Mouse (Mus musculus): ENCODE results near the gene Clec2g. TPM values are rescaled to one million over a fixed set of nuclear protein-coding genes. Genes with fewer than 3 reads are reported as not detected.
"Not testable (repeated sequence)": the region's sequence is repeated elsewhere in the genome, so short reads cannot be mapped to it uniquely, and the experiment has no call there.

Gene Clec2g
- polyA plus RNA-seq, 1 experiment from 2014 or later: not detected

DNA sequence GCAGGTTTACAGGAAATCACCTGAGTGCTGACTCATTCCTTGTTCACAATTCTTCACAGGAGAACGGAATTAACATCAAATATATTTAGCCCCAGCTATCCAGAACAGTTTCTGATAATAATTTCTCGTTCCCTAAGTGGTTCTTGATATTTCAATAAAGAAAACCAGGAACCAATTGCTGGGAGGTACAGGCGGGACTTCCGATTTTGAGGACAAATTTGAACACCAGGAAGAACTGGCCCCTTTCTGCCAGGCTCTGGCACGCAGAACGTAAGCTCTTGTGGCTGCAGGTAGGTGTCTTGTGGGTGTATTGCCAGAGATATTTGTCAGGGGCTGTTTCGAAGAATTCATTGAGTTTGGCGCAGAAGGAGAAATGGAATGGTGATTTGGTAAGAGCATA is 74.4 kb downstream of the Clec2g start:
- Histone ChIP-seq H3K4me1 (no peaks in the 10 kb centered on the region), H3K9ac (replicated peaks) (no peak overlapping the region), H3K27ac (replicated peaks) (no peak overlapping the region), H3K36me3 (no peaks in the 10 kb centered on the region), H3K9me3 (no peaks in the 10 kb centered on the region), H3K4me3 (no peak overlapping the region), H3K27me3 (no peaks in the 10 kb centered on the region), H3K4me2 (replicated peaks) (no peak overlapping the region)
- 86% methylated on average over 8 of the region's 8 CpGs for WGBS
- no peak for ATAC-seq (ENCODE audit: low FRiP score, low read depth)

DNA sequence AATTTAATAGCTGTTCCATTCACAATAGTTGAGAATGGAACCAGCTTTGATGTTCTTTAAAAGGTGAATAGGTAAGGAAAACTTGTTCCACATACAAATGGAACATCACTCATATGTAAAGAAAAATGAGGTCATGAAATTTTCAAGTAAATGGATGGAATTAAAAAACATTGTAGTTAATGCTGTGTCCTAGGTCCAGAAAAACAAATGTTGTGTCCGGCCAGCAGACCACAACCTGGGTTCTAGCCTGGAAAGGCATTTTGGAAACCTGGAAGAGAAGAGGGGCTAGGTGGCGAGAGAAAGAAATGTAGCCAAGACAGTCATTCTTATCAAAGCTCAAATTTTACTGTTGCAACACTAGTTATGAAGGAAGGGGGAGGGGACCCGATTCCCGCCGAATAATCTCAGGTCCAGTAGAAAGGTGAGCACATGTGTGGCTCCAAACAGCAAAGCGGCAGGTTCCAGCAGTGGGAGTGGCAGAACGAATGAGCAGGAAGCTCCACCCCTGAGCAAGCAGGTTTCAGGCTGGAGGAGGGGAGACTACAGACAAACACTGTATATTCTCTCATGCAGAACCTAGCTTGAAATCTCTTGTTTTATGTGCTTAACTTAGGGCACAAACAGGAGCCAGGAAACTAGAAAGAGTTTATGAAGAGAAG is 75.8 kb downstream of the Clec2g start:
- H3K36me3 ChIP-seq; H3K4me2 ChIP-seq (replicated peaks); H3K4me3 ChIP-seq; ATAC-seq (ENCODE audit: low FRiP score, low read depth); H3K9ac ChIP-seq (replicated peaks); H3K9me3 ChIP-seq; H3K27me3 ChIP-seq; H3K4me1 ChIP-seq; H3K27ac ChIP-seq (replicated peaks): not testable (repeated sequence)
- WGBS: 89% methylated on average over 7 of the region's 7 CpGs

DNA sequence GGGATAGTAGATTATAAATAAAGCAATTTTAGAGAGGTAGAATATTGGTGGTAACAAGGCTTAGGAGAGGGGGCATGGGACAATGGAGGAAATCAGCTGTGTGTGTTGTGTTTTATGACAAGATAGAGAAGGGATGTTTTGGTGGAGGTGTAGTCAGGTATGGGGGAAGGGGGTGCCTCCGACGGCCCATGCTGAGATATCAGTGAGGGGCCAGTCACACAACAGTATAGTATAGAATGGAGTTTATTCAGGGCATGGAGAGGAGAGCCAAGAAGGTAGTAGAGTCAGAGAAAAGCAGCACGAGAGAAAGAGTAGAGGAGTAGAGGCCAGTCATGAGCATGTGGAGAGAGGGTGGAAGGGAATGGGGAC is 76.3 kb downstream of the Clec2g start:
- 84% methylated on average over 3 of the region's 3 CpGs for WGBS
- no peaks in the 10 kb centered on the region for H3K4me1 ChIP-seq
- no peaks in the 10 kb centered on the region for H3K27me3 ChIP-seq
- no peak overlapping the region for H3K4me3 ChIP-seq
- no peak overlapping the region for H3K9ac ChIP-seq (replicated peaks)
- H3K9me3 ChIP-seq: no peaks in the 10 kb centered on the region
- H3K36me3 ChIP-seq: no peaks in the 10 kb centered on the region
- H3K4me2 ChIP-seq (replicated peaks): no peak overlapping the region
- H3K27ac ChIP-seq (replicated peaks): no peak overlapping the region
- no peak for ATAC-seq (ENCODE audit: low FRiP score, low read depth)

DNA sequence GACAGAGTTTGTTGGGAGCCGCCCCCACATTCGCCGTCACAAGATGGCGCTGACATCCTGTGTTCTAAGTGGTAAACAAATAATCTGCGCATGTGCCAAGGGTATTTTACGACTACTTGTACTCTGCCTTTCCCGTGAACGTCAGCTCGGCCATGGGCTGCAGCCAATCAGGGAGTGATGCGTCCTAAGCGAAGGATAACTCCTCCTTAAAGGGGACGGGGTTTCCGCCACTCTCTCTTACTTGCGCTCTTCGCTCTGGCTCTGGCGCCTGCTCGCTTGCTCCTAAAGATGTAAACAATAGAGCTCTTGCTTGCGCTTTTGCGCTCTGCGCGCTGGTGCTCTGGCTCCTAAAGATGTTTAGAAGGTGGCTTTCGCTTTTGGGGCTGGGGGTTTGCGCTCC is 77.8 kb downstream of the Clec2g start:
- not testable (repeated sequence) for H3K9ac ChIP-seq (replicated peaks); H3K4me2 ChIP-seq (replicated peaks); H3K36me3 ChIP-seq; H3K4me3 ChIP-seq; H3K9me3 ChIP-seq; ATAC-seq (ENCODE audit: low FRiP score, low read depth); H3K27me3 ChIP-seq; H3K4me1 ChIP-seq; H3K27ac ChIP-seq (replicated peaks)
- 97% methylated on average over 20 of the region's 23 CpGs for WGBS

DNA sequence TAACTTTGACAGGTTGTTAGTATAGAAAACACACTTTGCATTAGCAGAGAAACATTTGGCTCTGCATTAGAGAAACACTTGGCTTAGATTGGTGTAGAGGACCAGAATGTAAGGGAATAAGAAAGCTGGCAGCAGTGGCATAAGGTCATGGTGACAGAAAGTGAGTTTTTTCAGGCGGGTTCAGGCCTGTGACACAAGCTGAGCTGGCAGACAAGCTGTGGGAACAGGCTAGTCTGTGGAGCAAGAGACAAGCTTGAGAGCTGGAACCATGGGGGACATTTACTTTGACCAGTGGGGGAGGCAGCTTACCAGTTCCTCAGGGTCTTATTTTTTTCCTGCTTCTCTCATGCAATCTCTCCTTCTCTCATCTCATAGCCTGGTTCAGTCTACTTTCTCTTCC is 78.8 kb downstream of the Clec2g start:
- Histone ChIP-seq H3K9ac (replicated peaks) (no peak overlapping the region), H3K27ac (replicated peaks) (no peak overlapping the region), H3K27me3 (no peaks in the 10 kb centered on the region), H3K4me2 (replicated peaks) (no peak overlapping the region), H3K4me1 (no peaks in the 10 kb centered on the region), H3K4me3 (no peak overlapping the region), H3K36me3 (no peaks in the 10 kb centered on the region), H3K9me3 (no peaks in the 10 kb centered on the region)
- 47% methylated on average over 1 of the region's 1 CpGs for WGBS
- ATAC-seq (ENCODE audit: low FRiP score, low read depth): no peak

DNA sequence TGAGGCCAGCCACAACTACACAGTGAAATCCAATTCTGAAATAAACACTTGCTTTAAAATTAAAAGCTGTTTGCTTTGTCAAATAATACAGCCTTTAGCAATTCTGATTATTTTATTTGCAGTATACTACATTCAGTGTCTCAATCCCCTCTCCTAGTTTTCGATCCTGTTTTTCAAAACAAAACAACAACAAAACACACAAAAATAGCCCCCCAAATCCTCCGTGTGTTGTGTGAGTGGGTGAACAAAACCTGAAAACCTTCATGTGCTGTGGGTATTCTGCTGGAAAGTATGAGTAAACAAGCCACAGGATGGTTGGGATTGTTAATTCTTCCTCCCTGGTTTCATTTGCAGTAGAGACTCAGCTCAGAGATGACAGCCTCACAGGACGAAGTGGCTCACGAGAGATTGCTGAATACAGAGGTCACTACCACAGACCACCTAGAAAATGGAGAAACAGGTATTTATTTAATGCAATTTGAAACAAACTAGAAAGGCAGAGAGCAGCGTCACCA is 79.6 kb downstream of the Clec2g start:
- H3K4me2 ChIP-seq (replicated peaks): no peak overlapping the region
- no peaks in the 10 kb centered on the region for H3K27me3 ChIP-seq
- H3K9me3 ChIP-seq: no peaks in the 10 kb centered on the region
- no peaks in the 10 kb centered on the region for H3K4me1 ChIP-seq
- no peak overlapping the region for H3K4me3 ChIP-seq
- no peak overlapping the region for H3K27ac ChIP-seq (replicated peaks)
- ATAC-seq (ENCODE audit: low FRiP score, low read depth): no peak
- no peak overlapping the region for H3K9ac ChIP-seq (replicated peaks)
- 80% methylated on average over 5 of the region's 5 CpGs for WGBS
- H3K36me3 ChIP-seq: no peaks in the 10 kb centered on the region

DNA sequence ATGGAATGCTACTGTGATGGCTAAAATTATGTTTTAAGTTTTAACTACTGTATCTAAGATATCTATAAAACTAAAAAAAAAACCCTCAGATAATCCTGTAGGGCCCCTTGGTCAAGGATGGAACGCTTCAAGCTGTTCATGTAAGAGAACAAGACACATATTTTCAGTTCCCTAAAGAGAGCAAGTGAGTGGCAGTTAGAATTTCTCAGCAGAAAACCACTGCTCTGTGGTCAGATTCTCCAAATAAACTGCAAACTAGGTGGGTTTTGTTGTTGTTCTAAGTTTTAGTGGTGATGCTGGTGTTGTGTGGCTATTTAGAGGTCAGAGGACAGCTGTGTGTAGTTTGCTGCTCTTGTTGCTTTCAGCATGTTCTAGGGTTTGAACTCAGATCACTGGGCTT is 80.2 kb downstream of the Clec2g start:
- H3K27ac ChIP-seq (replicated peaks): no peak overlapping the region
- ATAC-seq (ENCODE audit: low FRiP score, low read depth): no peak
- no peaks in the 10 kb centered on the region for H3K4me1 ChIP-seq
- H3K9me3 ChIP-seq: no peaks in the 10 kb centered on the region
- H3K9ac ChIP-seq (replicated peaks): no peak overlapping the region
- no peak overlapping the region for H3K4me3 ChIP-seq
- H3K27me3 ChIP-seq: no peaks in the 10 kb centered on the region
- no peak overlapping the region for H3K4me2 ChIP-seq (replicated peaks)
- no peaks in the 10 kb centered on the region for H3K36me3 ChIP-seq
- WGBS: 85% methylated on average over 1 of the region's 1 CpGs

DNA sequence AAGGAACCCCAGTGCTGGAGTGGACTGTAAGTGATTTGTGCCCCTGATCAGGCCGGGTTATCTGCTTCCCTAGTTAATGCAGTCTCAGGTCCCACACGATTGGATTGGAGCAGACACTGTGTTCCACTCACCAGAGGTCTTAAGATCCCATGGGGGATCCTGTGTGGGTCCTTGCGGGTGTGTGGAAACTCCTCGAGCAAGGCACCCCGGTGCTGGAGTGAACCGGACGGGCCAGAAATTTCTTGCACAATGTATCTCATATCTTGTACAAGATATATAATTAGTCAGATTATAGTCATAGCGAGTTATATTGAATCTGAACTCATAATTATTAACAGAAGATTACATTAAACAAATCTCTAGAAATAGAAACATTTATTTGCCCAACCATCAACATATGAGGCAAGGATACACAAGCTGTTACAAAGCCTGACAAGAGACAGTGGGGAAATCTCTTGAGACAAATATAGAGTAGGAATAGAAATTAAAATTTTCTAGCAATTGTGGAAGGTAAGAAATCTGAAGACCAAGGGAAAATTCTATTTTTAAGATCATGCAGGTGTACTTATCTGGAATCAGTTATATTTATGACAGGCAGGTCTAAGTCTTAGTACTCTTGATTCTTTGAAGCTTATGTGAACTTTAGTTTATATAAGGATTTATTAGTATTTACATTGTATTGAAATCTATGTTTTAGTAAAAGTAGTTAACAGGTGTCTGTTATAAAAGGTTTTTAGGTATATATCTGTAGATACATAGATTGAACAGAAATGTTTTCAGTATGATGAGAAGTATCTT is 93.5 kb downstream of the Clec2g start:
- Histone ChIP-seq H3K4me1 (no peaks in the 10 kb centered on the region), H3K36me3 (no peaks in the 10 kb centered on the region), H3K9me3 (no peaks in the 10 kb centered on the region), H3K9ac (replicated peaks) (no peak overlapping the region), H3K4me3 (no peak overlapping the region), H3K27me3 (no peaks in the 10 kb centered on the region), H3K27ac (replicated peaks) (no peak overlapping the region), H3K4me2 (replicated peaks) (no peak overlapping the region)
- ATAC-seq (ENCODE audit: low FRiP score, low read depth): no peak
- WGBS: 91% methylated on average over 8 of the region's 8 CpGs

DNA sequence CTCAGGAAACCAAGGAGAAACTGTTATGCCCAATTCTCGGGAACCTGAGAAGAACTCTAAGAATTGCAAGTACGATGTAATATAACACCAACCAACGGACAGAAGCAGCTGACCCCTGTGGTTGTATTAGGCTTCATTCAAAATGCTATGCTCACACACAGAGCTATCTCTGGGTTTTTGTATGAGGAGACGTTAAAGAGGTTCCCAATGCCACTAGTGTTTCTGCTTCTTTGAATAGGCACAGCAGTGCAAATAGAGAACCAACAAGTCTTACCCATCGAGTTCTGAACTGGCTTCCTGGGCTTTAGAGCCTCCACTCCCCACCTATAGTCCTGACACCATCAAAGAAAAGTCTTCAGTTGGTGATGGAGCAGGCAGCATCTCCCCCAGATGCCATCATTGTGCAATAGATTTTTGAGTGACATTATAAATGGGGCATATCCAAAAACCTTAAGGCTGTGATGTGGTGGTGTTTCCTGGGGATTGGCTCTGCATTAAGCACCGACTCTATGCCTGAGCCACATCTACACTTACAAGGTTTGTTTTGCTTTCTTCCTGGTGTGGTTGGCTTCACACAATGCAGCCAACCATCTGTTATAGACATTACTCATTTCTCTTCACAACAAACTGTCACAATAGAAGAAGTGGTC is 96.1 kb downstream of the Clec2g start:
- no peak for ATAC-seq (ENCODE audit: low FRiP score, low read depth)
- Histone ChIP-seq H3K4me3 (no peak overlapping the region), H3K27ac (replicated peaks) (no peak overlapping the region), H3K4me2 (replicated peaks) (no peak overlapping the region), H3K9ac (replicated peaks) (no peak overlapping the region), H3K36me3 (no peaks in the 10 kb centered on the region), H3K4me1 (no peaks in the 10 kb centered on the region), H3K27me3 (no peaks in the 10 kb centered on the region), H3K9me3 (no peaks in the 10 kb centered on the region)
- 64% methylated on average over 6 of the region's 6 CpGs for WGBS

DNA sequence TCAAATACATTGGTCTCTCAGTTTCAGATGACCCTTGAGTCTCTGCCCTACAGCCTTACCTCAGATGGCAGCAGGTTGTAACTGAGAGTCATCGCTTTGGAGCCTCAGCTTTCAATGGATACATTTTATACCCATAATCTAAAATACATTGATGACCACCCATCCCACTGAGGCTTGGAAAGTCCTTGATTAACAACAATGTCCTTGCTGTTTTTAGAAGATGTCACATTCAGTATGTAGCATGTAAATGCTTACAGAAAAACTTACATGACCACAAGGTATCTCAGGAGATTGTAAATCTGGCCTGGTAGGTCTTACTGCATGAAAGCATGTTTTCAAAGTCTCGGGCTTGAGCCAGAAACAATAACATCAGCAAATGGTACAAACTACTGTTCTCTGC is 96.8 kb downstream of the Clec2g start:
- no peak overlapping the region for H3K4me3 ChIP-seq
- H3K27me3 ChIP-seq: no peaks in the 10 kb centered on the region
- H3K27ac ChIP-seq (replicated peaks): no peak overlapping the region
- H3K4me1 ChIP-seq: no peaks in the 10 kb centered on the region
- 78% methylated on average over 2 of the region's 2 CpGs for WGBS
- H3K9ac ChIP-seq (replicated peaks): no peak overlapping the region
- H3K9me3 ChIP-seq: no peaks in the 10 kb centered on the region
- H3K4me2 ChIP-seq (replicated peaks): no peak overlapping the region
- no peak for ATAC-seq (ENCODE audit: low FRiP score, low read depth)
- no peaks in the 10 kb centered on the region for H3K36me3 ChIP-seq

DNA sequence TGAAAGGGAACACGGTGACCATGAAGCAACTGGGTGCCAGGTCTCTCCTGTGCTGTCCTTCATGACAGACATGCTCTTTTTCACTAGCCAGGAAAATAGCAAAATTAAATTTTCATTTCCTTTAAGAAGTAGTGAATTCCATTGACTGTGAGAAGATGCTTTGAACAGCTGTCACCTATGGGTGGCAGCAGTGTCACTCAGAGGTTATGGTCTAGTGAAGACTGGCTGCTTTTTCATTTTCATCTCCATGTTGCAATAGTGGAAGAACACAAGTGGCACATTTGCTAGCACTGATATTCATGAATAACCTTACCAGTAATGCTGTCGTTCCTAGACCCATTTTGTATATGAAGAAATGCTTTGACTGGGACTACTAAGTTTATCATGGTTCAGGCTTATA is 99.2 kb downstream of the Clec2g start:
- no peaks in the 10 kb centered on the region for H3K4me1 ChIP-seq
- no peak for ATAC-seq (ENCODE audit: low FRiP score, low read depth)
- 78% methylated on average over 2 of the region's 2 CpGs for WGBS

More for the DNA sequence above, 99.2 kb downstream of the Clec2g start:
- Histone ChIP-seq H3K9ac (replicated peaks) (no peak overlapping the region), H3K27me3 (no peaks in the 10 kb centered on the region), H3K36me3 (no peaks in the 10 kb centered on the region), H3K9me3 (no peaks in the 10 kb centered on the region), H3K27ac (replicated peaks) (no peak overlapping the region), H3K4me3 (no peak overlapping the region), H3K4me2 (replicated peaks) (no peak overlapping the region)
